Mouse (Mus musculus) hematopoietic multipotent progenitor cell, adult 10-12 weeks (in vitro differentiated cells): ENCODE measurements around the gene Ffar2. TPM values are rescaled to one million over a fixed set of nuclear protein-coding genes. Genes with fewer than 3 reads are reported as not detected.

ENCODE experiments used
- polyA plus RNA-seq: library from polyadenylated mRNA; stranded (reverse); fragments of >175 nt; gene quantifications from 2 replicates; pipeline ENCODE4 v1.2.3, GENCODE M21; 2012; ENCODE audit warnings: low replicate concordance

Ffar2 gene
- polyA plus RNA-seq, result 14.6 and 29.3 TPM in 2 replicates

GRCm38 (mm10) chr7:30823675-30824074 is at the start of gene Ffar2:
Gene Ffar2 (minus strand): TSS chr7:30823775.

GRCm38 (mm10) chr7:30861464-30861863 is 37.9 kb upstream of the Ffar2 start, which contains the start of gene Ffar1:
Gene Ffar1 (minus strand): TSS chr7:30861564.

GRCm38 (mm10) chr7:30856078-30856477 is 32.5 kb upstream of the Ffar2 start, which contains the start of gene Ffar3:
Gene Ffar3 (minus strand): TSS chr7:30856178.

GRCm38 (mm10) chr7:30787377-30788022 is 36.1 kb downstream of the Ffar2 start, which contains the start of gene Krtdap:
Gene Krtdap (plus strand): TSS chr7:30787896.

Other genes with a start within 250 kb of the Ffar2 start
- 105 and 177 TPM in 2 replicates for gene Kmt2b, start 235.0 kb downstream of the Ffar2 start, polyA plus RNA-seq
- 30.3 and 64.8 TPM in 2 replicates for gene Zbtb32, start 224.9 kb downstream of the Ffar2 start, polyA plus RNA-seq
- gene Upk1a, start 210.9 kb downstream of the Ffar2 start, polyA plus RNA-seq, result 0.25 and 0.83 TPM in 2 replicates
- gene Cox6b1, start 197.6 kb downstream of the Ffar2 start, polyA plus RNA-seq, result 31.5 and 104 TPM in 2 replicates
- not detected in 2 replicates for gene Etv2, start 187.9 kb downstream of the Ffar2 start, polyA plus RNA-seq
- 174 and 373 TPM in 2 replicates for gene Rbm42, start 173.5 kb downstream of the Ffar2 start, polyA plus RNA-seq
- 4.2 and 16.9 TPM in 2 replicates for gene Haus5, start 158.8 kb downstream of the Ffar2 start, polyA plus RNA-seq
- gene Pmis2, start 152.2 kb downstream of the Ffar2 start, polyA plus RNA-seq, result not detected in 2 replicates
- not detected in 2 replicates for gene 2200002J24Rik, start 124.8 kb downstream of the Ffar2 start, polyA plus RNA-seq
- 0.21 and 0.42 TPM in 2 replicates for gene Atp4a, start 111.6 kb downstream of the Ffar2 start, polyA plus RNA-seq
- gene Tmem147, start 94.2 kb downstream of the Ffar2 start, polyA plus RNA-seq, result 45.8 and 81.6 TPM in 2 replicates
- 0.08 TPM in 1 of 2 replicates, not detected in the other for gene Gapdhs, start 80.1 kb downstream of the Ffar2 start, polyA plus RNA-seq
- gene Sbsn, start 72.3 kb downstream of the Ffar2 start, polyA plus RNA-seq, result 0.57 and 0.62 TPM in 2 replicates
- gene Dmkn, start 60.0 kb downstream of the Ffar2 start, polyA plus RNA-seq, result not detected in 2 replicates
- not detected in 2 replicates for gene Krtdap, start 35.9 kb downstream of the Ffar2 start, polyA plus RNA-seq
- 0.22 and 0.35 TPM in 2 replicates for gene Ffar3, start 32.4 kb upstream of the Ffar2 start, polyA plus RNA-seq
- 15.4 and 23.8 TPM in 2 replicates for gene Ffar1, start 37.8 kb upstream of the Ffar2 start, polyA plus RNA-seq
- gene Cd22, start 56.6 kb upstream of the Ffar2 start, polyA plus RNA-seq, result 64.8 and 456 TPM in 2 replicates
- 2.7 and 3.1 TPM in 2 replicates for gene Mag, start 91.1 kb upstream of the Ffar2 start, polyA plus RNA-seq
- gene Hamp2, start 100.9 kb upstream of the Ffar2 start, polyA plus RNA-seq, result not detected in 2 replicates
- gene Hamp, start 120.3 kb upstream of the Ffar2 start, polyA plus RNA-seq, result not detected in 2 replicates
- 151 and 188 TPM in 2 replicates for gene Usf2, start 133.0 kb upstream of the Ffar2 start, polyA plus RNA-seq
- 4.8 and 9.2 TPM in 2 replicates for gene Lsr, start 149.7 kb upstream of the Ffar2 start, polyA plus RNA-seq
- gene Fam187b, start 150.0 kb upstream of the Ffar2 start, polyA plus RNA-seq, result 0.07 and 0.18 TPM in 2 replicates
- 668 and 903 TPM in 2 replicates for gene Fxyd5, start 218.7 kb upstream of the Ffar2 start, polyA plus RNA-seq
- 1.7 and 2.9 TPM in 2 replicates for gene Fxyd7, start 227.7 kb upstream of the Ffar2 start, polyA plus RNA-seq
- 8.0 and 11.6 TPM in 2 replicates for gene Fxyd1, start 233.4 kb upstream of the Ffar2 start, polyA plus RNA-seq
- 0.08 and 0.24 TPM in 2 replicates for gene Lgi4, start 235.6 kb upstream of the Ffar2 start, polyA plus RNA-seq